Mouse (Mus musculus): Measurements from ENCODE around the gene Chchd10.
"Not testable (repeated sequence)": the region's sequence is repeated elsewhere in the genome, so short reads cannot be mapped to it uniquely, and the experiment has no call there.

GRCm38 (mm10) chr10:75887504-75887903, 45.4 kb upstream of the Chchd10 start:
- TF ChIP-seq CTCF, POLR2A (IDR thresholded peaks at IDR 0.05; ENCODE audit: extremely low read depth, insufficient read depth, low read length): not testable (repeated sequence)

Measured in cortical plate, adult 2 months (tissue).